Mouse (Mus musculus) hindbrain, embryonic 11.5 days (tissue): ENCODE measurements around the gene Dennd2a. TPM values are rescaled to one million over a fixed set of nuclear protein-coding genes. Genes with fewer than 3 reads are reported as not detected.

Source experiments
- ATAC-seq: fragments of 200-750 bp; cut with Nextera tagmentation; 2 replicates; pipeline ENCODE4 v1.8.0; 2017; ENCODE audit warnings: mild to moderate bottlenecking, moderate TSS enrichment, moderate library complexity; ENCODE audit not compliant: low FRiP score
- DNase-seq: peaks from one replicate; pipeline ENCODE4 v3.0.0-alpha.2; 2015; ENCODE audit warnings: low spot score
- H3K27ac ChIP-seq: fragments of 300-500 bp; sonication (generic); 2 replicates; pipeline ENCODE4 v1.5.1; 2014; ENCODE audit warnings: mild to moderate bottlenecking, low read depth, low read length
- H3K27me3 ChIP-seq: fragments of 300-500 bp; sonication (generic); 2 replicates; pipeline ENCODE4 v1.6.1; 2014; ENCODE audit warnings: mild to moderate bottlenecking, low read length, moderate library complexity, mixed read lengths; ENCODE audit not compliant: control insufficient read depth, insufficient read depth
- H3K36me3 ChIP-seq: fragments of 300-500 bp; sonication (generic); 2 replicates; pipeline ENCODE4 v1.6.1; 2014; ENCODE audit warnings: mild to moderate bottlenecking, low read length, moderate library complexity, mixed read lengths; ENCODE audit not compliant: control insufficient read depth, insufficient read depth
- H3K4me1 ChIP-seq: fragments of 300-500 bp; sonication (generic); replicated peaks from 2 replicates; pipeline ENCODE4 v1.6.1; 2014; ENCODE audit warnings: low read length, mixed read lengths; ENCODE audit not compliant: control insufficient read depth, insufficient read depth
- H3K4me2 ChIP-seq: fragments of 300-500 bp; sonication (generic); replicated peaks from 2 replicates; pipeline ENCODE4 v1.6.1; 2014; ENCODE audit warnings: mild to moderate bottlenecking, low read depth, low read length
- H3K4me3 ChIP-seq: fragments of 300-500 bp; sonication (generic); 2 replicates; pipeline ENCODE4 v1.5.1; 2014; ENCODE audit warnings: low read depth, low read length
- H3K9ac ChIP-seq: fragments of 300-500 bp; sonication (generic); 2 replicates; pipeline ENCODE4 v1.6.1; 2014; ENCODE audit warnings: low read depth, low read length
- H3K9me3 ChIP-seq: fragments of 300-500 bp; sonication (generic); 2 replicates; pipeline ENCODE4 v1.6.1; 2016; ENCODE audit warnings: low read length; ENCODE audit not compliant: control insufficient read depth
- WGBS: fragments of 180-500 bp; shearing (Covaris S2); extraction: QIAGEN DNeasy Blood & Tissue Kit; methylation state at CpG from one replicate; pipeline ENCODE4 v1.1.7; 2014; 5-methylcytosine and 5-hydroxymethylcytosine counted together
- polyA plus RNA-seq: library from polyadenylated mRNA; unstranded; fragments of >200 nt; fragmentation: Nextera tagmentation; extraction: Ambion mirVana; gene quantifications from 2 replicates; pipeline ENCODE4 v1.2.1, GENCODE M21; 2014

Gene Dennd2a
- polyA plus RNA-seq, 1 experiment from 2014 or later = 38.8 TPM

DNA sequence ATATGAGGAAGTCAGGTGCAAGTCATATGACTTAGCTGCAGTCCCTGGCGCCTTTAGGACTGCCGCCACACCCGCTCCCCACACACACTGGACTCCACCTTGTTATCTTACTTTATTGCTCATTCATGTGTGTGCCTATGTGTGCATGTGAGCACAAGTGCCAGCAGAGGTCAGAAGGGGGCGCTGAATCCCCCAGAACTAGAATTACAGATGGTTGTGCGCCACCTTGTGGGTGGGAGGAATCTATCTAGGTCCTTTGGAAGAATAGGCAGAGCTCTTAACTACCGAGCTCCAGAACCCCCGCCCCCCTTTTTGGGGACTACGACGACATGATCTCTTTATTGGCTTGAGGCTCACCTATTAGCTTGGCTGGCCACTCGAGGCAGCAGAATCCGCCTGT lies 97.6 kb downstream of the Dennd2a start:
- WGBS = 96% methylated on average over 11 of the region's 11 CpGs

DNA sequence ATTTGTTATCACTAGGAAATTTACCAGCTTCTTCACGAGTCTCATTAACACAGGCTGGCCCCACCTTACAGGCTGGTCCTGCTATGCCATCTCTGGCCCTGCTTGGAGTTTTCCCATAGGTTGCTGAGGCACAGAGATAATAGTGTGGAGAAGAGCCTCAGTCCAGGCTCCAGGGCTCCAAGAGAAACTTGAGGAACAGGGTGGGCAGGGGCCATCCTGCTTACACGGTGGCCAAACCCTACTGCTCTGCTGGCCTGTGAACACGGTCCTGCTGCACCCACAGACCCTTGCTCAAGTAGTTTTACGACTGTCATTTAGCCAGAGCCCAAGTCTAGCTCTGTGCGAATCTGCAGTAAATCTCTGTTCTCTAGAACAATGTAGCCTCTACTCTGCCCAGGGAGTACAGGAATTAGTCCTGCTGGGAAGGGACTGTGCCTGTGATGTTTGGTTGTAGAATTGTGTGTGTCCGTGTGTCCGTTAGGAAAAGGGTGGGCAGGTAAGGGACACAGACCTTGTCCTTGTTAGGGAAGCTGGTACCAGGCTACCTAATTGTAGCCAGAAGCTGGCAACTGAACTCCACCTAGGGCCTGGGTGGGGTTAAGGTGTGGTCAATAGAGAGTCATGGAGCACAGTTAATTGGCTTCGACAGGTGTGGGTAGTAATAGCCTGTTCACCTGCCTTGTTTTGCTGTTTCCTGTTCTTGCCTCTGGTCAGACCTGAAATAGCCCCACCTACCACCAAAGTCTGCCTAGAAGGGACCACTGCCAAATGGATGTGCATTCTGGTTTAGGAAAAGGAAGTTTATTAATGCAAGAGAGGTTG lies 102.1 kb downstream of the Dennd2a start:
- WGBS = 84% methylated on average over 8 of the region's 8 CpGs
- Histone ChIP-seq H3K27me3 (no peaks in the 10 kb centered on the region), H3K4me2 (no peak overlapping the region), H3K27ac (no peak overlapping the region), H3K9ac (no peak overlapping the region), H3K4me3 (no peak overlapping the region), H3K4me1 (no peaks in the 10 kb centered on the region), H3K36me3 (0 out of 2 replicates have a peak, but pooled peaks cover 3% of the 10 kb centered on the region), H3K9me3 (no peaks in the 10 kb centered on the region)
- DNase-seq (no peak), ATAC-seq (no peak)

More for the DNA sequence above, 97.6 kb downstream of the Dennd2a start:
- no peaks in the 10 kb centered on the region for H3K27me3 ChIP-seq
- H3K4me3 ChIP-seq = no peak overlapping the region
- no peak overlapping the region for H3K9ac ChIP-seq
- DNase-seq (no peak), ATAC-seq (no peak)
- H3K4me2 ChIP-seq = no peak overlapping the region
- no peak overlapping the region for H3K27ac ChIP-seq
- no peaks in the 10 kb centered on the region for H3K9me3 ChIP-seq
- H3K4me1 ChIP-seq = no peaks in the 10 kb centered on the region
- peaks cover 3% of the 10 kb centered on the region; the same call in 1 of the 2 replicates for H3K36me3 ChIP-seq

DNA sequence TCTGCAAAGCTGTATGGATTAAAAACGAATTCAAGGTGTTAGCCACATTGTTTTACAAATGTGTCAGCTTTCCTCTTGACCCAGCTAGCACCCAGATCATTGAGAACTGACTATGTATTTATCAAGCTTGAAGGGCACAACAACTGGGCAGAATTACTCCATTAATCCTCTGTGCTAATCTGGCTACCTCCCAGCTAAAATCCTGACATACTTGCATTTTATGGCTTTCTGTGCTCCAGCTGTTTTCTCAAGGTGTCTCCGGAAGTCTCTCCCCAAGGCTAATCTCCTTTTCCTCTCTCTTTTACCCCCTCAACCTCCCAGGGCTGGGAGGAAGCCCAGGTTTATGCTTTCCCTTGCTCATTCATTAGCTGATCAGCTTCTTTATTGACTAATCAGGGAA lies 103.1 kb downstream of the Dennd2a start:
- H3K36me3 ChIP-seq = no peaks in the 10 kb centered on the region
- WGBS = 74% methylated on average over 2 of the region's 2 CpGs
- no peaks in the 10 kb centered on the region for H3K27me3 ChIP-seq
- H3K4me3 ChIP-seq = no peak overlapping the region
- no peaks in the 10 kb centered on the region for H3K9me3 ChIP-seq
- ATAC-seq (no peak), DNase-seq (no peak)
- H3K4me2 ChIP-seq = no peak overlapping the region
- H3K9ac ChIP-seq = no peak overlapping the region
- no peaks in the 10 kb centered on the region for H3K4me1 ChIP-seq
- no peak overlapping the region for H3K27ac ChIP-seq

DNA sequence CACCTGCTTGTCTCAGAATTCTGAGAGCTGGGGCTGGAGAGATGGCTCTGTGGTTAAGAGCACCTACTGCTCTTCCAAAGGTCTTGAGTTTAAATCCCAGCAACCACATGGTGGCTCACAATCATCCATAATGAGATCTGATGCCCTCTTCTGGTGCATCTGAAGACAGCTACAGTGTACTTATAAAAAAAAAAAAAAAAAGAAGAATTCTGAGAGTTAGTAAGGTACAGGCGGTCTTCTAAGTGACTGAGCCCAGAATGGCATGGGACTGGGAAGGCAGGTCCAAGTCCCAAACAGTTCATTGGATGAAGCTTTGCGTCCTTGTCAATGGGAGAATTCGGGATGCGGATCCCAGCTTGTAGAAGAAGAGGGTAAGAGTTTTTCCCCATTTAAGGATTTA lies 104.1 kb downstream of the Dennd2a start:
- Histone ChIP-seq H3K36me3 (no peaks in the 10 kb centered on the region), H3K27me3 (no peaks in the 10 kb centered on the region), H3K9ac (no peak overlapping the region), H3K9me3 (no peaks in the 10 kb centered on the region), H3K4me3 (no peak overlapping the region), H3K4me2 (no peak overlapping the region), H3K4me1 (no peaks in the 10 kb centered on the region), H3K27ac (no peak overlapping the region)
- DNase-seq (no peak), ATAC-seq (no peak)
- WGBS = 94% methylated on average over 4 of the region's 4 CpGs

DNA sequence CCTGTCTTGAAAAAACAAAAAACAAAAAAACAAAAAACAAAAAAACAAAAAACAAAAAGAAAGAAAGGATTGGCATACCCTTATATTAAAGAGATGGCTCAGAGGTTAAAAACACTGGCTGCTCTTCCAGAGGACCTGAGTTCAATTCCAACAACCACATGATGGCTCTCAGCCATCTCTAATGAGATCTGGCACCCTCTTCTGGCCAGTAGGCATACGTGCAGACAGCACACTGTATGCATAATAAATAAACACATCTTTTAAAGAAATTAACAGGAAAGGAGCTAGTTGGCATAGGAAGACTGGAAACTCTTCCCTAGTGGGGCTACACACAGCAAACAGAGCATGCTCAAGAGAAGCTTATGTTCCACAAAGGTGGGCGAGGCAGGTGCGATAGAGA lies 106.6 kb downstream of the Dennd2a start:
- ATAC-seq = no peak
- no peak overlapping the region for H3K4me3 ChIP-seq
- DNase-seq = no peak
- 85% methylated on average over 3 of the region's 3 CpGs for WGBS
- no peak overlapping the region for H3K4me2 ChIP-seq
- H3K27ac ChIP-seq = no peak overlapping the region
- H3K27me3 ChIP-seq = no peaks in the 10 kb centered on the region
- no peaks in the 10 kb centered on the region for H3K36me3 ChIP-seq
- H3K4me1 ChIP-seq = no peaks in the 10 kb centered on the region
- H3K9me3 ChIP-seq = no peaks in the 10 kb centered on the region
- H3K9ac ChIP-seq = no peak overlapping the region

DNA sequence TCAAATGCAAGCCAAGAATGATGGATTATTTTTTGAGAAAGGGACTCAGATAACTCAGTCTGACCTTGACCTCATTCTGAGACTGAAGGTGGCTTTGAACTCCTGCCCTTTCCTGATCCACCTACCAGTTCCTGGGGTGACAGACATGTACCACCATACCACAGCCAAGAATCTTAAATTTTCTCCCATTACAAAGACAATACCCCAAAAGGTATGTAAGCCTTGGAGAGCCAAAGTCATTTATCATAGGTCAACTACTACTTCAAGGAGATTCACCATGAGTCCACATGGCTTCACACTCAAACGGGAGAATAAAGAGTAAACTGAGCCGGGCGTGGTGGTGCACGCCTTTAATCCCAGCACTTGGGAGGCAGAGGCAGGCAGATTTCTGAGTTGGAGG lies 107.1 kb downstream of the Dennd2a start:
- H3K4me1 ChIP-seq = no peaks in the 10 kb centered on the region
- H3K4me2 ChIP-seq = no peak overlapping the region
- no peak overlapping the region for H3K27ac ChIP-seq
- WGBS = 90% methylated on average over 4 of the region's 4 CpGs
- no peak overlapping the region for H3K4me3 ChIP-seq
- no peak for DNase-seq
- ATAC-seq = no peak
- no peaks in the 10 kb centered on the region for H3K36me3 ChIP-seq
- H3K27me3 ChIP-seq = no peaks in the 10 kb centered on the region
- H3K9ac ChIP-seq = no peak overlapping the region
- H3K9me3 ChIP-seq = no peaks in the 10 kb centered on the region

DNA sequence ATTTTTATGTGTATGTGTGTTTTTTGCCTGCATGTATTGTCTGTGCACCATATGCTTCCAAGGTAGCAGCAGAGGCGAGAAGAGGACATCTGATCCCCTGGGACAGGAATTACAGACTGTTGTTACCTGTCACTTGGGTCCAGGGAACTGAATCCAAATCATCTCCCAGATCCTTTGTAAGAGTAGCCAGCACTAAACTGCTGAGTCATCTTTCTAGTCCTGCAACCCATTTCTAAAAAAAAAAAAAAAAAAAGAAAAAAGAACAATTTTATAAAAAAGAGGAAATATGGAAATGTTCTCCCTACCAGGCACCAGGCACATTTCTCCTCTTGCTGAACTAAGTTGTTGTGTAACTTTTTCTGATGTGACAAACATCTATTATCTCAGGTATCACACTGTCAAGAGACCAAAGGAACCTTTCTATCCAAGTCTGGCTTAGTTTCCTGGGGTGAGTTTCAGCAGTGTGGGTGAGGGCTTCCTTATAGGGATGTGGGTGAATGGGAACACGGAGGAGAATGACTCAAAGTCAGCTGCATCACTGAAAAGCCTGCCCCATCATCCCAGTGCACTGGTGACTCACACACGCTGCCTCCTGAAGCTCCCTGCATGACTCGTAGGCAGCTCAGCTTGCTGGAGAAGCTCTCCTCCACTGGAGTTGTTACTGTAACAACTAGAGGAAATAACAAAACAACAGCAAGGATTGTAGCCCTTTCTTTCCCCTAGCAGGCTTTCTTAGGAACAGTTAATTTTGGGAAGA lies 110.1 kb downstream of the Dennd2a start:
- no peak overlapping the region for H3K9ac ChIP-seq
- H3K4me3 ChIP-seq = no peak overlapping the region
- WGBS = 56% methylated on average over 4 of the region's 4 CpGs
- no peak for DNase-seq
- no peak overlapping the region for H3K27ac ChIP-seq
- no peaks in the 10 kb centered on the region for H3K36me3 ChIP-seq
- H3K27me3 ChIP-seq = no peaks in the 10 kb centered on the region
- no peaks in the 10 kb centered on the region for H3K4me1 ChIP-seq
- ATAC-seq = no peak
- H3K9me3 ChIP-seq = no peaks in the 10 kb centered on the region
- H3K4me2 ChIP-seq = no peak overlapping the region

DNA sequence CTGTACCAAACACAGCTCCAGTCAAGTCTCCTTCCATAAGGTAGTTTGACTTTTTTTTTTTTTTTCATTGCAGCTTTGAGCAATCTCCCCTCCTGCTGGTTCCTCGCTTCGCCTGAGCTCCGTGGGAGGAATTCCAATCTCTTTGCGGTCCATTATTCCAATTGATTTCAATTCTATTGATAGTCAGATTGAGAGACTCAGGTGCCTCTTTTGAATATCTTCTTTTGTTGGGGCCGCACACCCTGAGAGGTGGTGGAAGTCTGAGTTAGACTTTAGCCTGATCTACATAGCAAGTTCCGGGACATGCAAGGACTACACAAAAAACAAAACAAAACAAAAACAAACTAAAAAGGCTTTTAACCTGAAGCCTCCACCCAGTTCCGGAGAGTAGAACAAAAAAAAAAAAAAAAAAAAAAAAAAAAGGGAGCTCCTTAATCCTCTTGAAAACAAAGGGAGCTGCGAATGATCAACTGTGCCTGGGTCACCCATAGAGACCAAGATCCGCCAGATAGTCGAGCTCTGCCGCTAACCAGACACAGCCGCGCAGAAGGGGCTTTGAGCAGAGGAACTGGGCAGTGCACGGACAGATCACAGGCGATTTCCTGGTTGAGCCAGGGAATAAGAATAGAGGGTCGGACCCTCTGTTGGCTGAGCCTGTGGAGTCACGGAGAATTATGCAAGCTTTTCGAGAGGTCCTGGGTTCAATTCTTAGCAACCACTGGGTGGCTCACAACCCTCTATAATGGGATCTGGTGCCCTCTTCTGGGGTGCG lies 111.7 kb downstream of the Dennd2a start:
- Histone ChIP-seq H3K9me3 (no peaks in the 10 kb centered on the region), H3K4me3 (no peak overlapping the region), H3K4me2 (no peak overlapping the region), H3K27ac (no peak overlapping the region), H3K9ac (no peak overlapping the region), H3K27me3 (no peaks in the 10 kb centered on the region), H3K4me1 (no peaks in the 10 kb centered on the region), H3K36me3 (no peaks in the 10 kb centered on the region)
- ATAC-seq = no peak
- peak; percentile 32 for DNase-seq
- 5% methylated on average over 19 of the region's 19 CpGs for WGBS
